16 mouse cellular contexts compared by ENCODE assay signal in the genomic region with DNA sequence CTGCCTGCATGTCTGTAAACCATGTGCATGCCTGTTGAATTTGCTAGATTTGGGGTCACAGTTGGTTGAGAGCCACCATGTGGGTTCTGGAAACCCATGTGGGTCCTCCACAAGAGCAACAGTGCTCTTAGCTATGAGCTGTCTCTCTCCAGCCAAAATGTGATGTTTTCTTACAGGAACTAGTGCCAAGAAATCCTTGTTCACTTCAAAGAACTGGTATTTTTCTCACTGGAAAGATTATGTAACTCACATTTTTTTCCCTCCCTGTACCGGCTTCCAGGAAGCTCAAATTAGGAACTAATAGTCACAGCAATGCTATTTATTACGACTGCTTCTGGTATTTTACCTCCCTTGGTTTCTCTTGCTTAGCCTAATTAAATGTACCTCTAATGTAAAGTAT. TPM values are rescaled to one million over a fixed set of nuclear protein-coding genes. Genes with fewer than 3 reads are reported as not detected.
DNase-seq lines count a peak whose midpoint lies in the region; ATAC-seq and TF ChIP-seq lines count a peak whose summit lies in the region.
"Had no signal": no experiment of that assay in that cellular context is flagged by ENCODE, and none has a peak within 500 bp of the region (broad histone marks: within the 10 kb centered on the region; RNA-seq: fewer than 3 reads in every experiment).

No protein-coding gene starts in this region.

- H3K36me3 ChIP-seq in kidney, adult 2 months (ENCODE audit: control insufficient read depth, insufficient read depth, low read length) = no peaks in the 10 kb centered on the region
- H3K36me3 ChIP-seq: liver, embryonic 12.5 days; midbrain, embryonic 13.5 days; stomach, embryonic 15.5 days had no signal

- no peak overlapping the region for H3K27ac ChIP-seq in kidney, adult 2 months (ENCODE audit: insufficient read depth, low read depth, low read length)
- H3K27ac ChIP-seq in left cerebral cortex, adult 2 months = no peak overlapping the region
- H3K27ac ChIP-seq: liver, embryonic 12.5 days; midbrain, embryonic 13.5 days; stomach, embryonic 15.5 days had no signal

- TF ChIP-seq CTCF in kidney, adult 2 months (conservative IDR thresholded peaks at IDR 0.05; ENCODE audit: insufficient read depth, insufficient read length, low read depth, low read length) = no peak
- no peak for TF ChIP-seq CTCF in left cerebral cortex, adult 2 months (IDR thresholded peaks at IDR 0.05)

- WGBS in kidney, adult 2 months = 25% methylated on average over 2 of the region's 2 CpGs

- no peak for DNase-seq in frontal cortex, postnatal 10 days (ENCODE audit: low spot score in 2 of 2)
- DNase-seq in kidney, adult 2 months = peak; percentile 29
- DNase-seq in kidney, adult 18-20 months = no peak
- DNase-seq in NIH3T3 (ENCODE audit: low read depth) = peak; percentile 66
- DNase-seq in lung, postnatal 10 days = peak; percentile 16
- no peak for DNase-seq in layer of hippocampus, adult 9-11 months
- no peak for DNase-seq in left cerebral cortex, adult 2 months (ENCODE audit: extremely low spot score in 1 of 2, low spot score in 2 of 2)
- DNase-seq: adrenal gland, postnatal 10 days; right cerebral cortex, adult 18-20 months; spleen, adult 18-20 months; thymus, postnatal 14 days had no signal

- no peaks in the 10 kb centered on the region for H3K27me3 ChIP-seq in kidney, adult 2 months (replicated peaks; ENCODE audit: control insufficient read depth, insufficient read depth, low read length)
- H3K27me3 ChIP-seq: liver, embryonic 12.5 days; midbrain, embryonic 13.5 days; stomach, embryonic 15.5 days had no signal

- peak; percentile 68 for ATAC-seq in frontal cortex, adult (ENCODE audit: low TSS enrichment)
- ATAC-seq: forebrain, embryonic 14.5 days; liver, embryonic 12.5 days; midbrain, embryonic 13.5 days had no signal

- TF ChIP-seq POLR2A in kidney, adult 2 months (IDR thresholded peaks at IDR 0.05; ENCODE audit: low read depth, low read length) = no peak

- no peak overlapping the region for H3K4me3 ChIP-seq in kidney, adult 2 months (ENCODE audit: insufficient read depth, low read depth, low read length)
- H3K4me3 ChIP-seq in left cerebral cortex, adult 2 months = no peak overlapping the region
- H3K4me3 ChIP-seq: liver, embryonic 12.5 days; midbrain, embryonic 13.5 days; stomach, embryonic 15.5 days had no signal

- intact Hi-C loops in left cerebral cortex, adult 2 months (cut with DNase I) = no loop called here

- H3K4me1 ChIP-seq in kidney, adult 2 months (ENCODE audit: control insufficient read depth, insufficient read depth, low read length) = no peaks in the 10 kb centered on the region
- H3K4me1 ChIP-seq: liver, embryonic 12.5 days; midbrain, embryonic 13.5 days; stomach, embryonic 15.5 days had no signal

RNA-seq across cellular contexts. Expression of gene Rcan2, which starts 45.6 kb away (rescaled TPM):
- polyA plus RNA-seq in kidney, adult 2 months (2012; rRNA removed) = 15.4 and 18.3 TPM in 2 replicates
- 100 to 1,000 TPM; 176 to 182 TPM for total RNA-seq in left cerebral cortex, adult 2 months (2021)

Comparison
In these comparisons a context has a peak if more than half of its experiments do, and no peak if none do; other contexts are left out.
1. DNase-seq: peak in kidney, adult 2 months (single experiment), NIH3T3 (single experiment) and lung, postnatal 10 days (single experiment); none in frontal cortex, postnatal 10 days (0 of 2), kidney, adult 18-20 months (single experiment), layer of hippocampus, adult 9-11 months (single experiment) and left cerebral cortex, adult 2 months (0 of 2).